Mouse (Mus musculus) E14TG2a.4 (cell line): ENCODE results near the gene Cdh7.

Experiments
- CTCF ChIP-seq: conservative IDR thresholded peaks from 2 replicates; pipeline ENCODE4 v1.5.1; 2014; ENCODE audit warnings: low read length
- NANOG ChIP-seq: IDR thresholded peaks from 2 replicates; pipeline ENCODE4 v1.6.1; 2014; ENCODE audit warnings: borderline replicate concordance, low read length, mixed read lengths
- POU5F1 ChIP-seq: IDR thresholded peaks from 2 replicates; pipeline ENCODE4 v1.6.1; 2014; ENCODE audit warnings: low read length, borderline replicate concordance

DNA sequence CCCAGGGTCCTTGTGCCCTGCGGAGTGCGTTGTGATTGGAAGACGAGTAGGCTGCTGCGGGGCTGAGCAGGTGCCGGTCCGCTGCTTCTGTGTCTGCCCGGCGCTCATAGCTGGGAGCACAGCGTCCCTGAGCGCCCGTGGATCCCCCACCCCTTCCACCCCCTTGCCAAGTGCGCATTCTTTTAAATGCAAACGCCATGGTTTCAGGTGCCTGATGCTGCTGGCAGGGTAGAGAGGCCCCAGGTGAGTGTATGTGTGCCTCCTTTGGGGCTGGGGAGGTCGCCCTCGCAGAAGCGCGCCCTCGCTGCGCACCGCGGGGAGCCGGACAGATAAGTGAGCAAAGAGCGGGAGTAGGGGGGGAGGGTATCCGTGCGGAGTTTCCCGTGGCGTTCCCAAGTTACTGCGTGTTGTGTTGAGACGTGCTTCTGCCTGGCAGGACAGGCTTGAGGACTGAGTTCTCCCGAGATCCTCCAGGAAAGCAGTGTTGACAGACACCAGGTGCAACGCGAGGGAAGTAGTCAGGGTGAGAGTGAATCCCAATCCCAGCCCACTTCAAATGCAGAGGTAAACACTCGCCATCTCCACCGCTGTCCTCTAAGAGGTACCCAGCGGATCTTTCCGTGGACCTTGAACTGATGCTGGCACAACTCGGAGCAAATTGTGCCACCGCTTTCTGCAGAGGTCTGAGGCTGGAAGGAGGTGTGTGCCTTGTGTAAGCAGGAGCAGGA lies 742 bp downstream of the Cdh7 start:
- no peak for TF ChIP-seq CTCF
- TF ChIP-seq POU5F1, result no peak
- no peak for TF ChIP-seq NANOG
